Mouse (Mus musculus) spleen, adult 12 weeks (tissue): ENCODE measurements around the gene Zbtb22.

Experiments used
- DNase-seq: peaks from one replicate; pipeline ENCODE4 v3.0.0; 2022; ENCODE audit warnings: low spot score

Zbtb22 gene

GRCm38 (mm10) chr17:33965846-33966550 lies 50.3 kb downstream of the Zbtb22 start:
- no peak for DNase-seq

GRCm38 (mm10) chr17:33968489-33968888 lies 52.8 kb downstream of the Zbtb22 start:
- DNase-seq: peak; percentile 76
